Mouse (Mus musculus) mouse embryonic stem cell (cell line): ENCODE data around the gene Narfl.

Experiments used
- in situ Hi-C, 2 experiments: fragments of 300-500 bp; cut with MboI; formaldehyde crosslinking; loops; 1 replicate in 1 of 2; 3 replicates in 1 of 2; pipeline ENCODE4 v1.14.3; 2019 to 2020; ENCODE audit warnings: low sequenced_read_pairs in 2 of 2, low pct_unique_long_range_greater_than_20kb in 1 of 2, mixed read lengths in 1 of 2; ENCODE audit not compliant: unreplicated experiment in 1 of 2

The Narfl gene

DNA sequence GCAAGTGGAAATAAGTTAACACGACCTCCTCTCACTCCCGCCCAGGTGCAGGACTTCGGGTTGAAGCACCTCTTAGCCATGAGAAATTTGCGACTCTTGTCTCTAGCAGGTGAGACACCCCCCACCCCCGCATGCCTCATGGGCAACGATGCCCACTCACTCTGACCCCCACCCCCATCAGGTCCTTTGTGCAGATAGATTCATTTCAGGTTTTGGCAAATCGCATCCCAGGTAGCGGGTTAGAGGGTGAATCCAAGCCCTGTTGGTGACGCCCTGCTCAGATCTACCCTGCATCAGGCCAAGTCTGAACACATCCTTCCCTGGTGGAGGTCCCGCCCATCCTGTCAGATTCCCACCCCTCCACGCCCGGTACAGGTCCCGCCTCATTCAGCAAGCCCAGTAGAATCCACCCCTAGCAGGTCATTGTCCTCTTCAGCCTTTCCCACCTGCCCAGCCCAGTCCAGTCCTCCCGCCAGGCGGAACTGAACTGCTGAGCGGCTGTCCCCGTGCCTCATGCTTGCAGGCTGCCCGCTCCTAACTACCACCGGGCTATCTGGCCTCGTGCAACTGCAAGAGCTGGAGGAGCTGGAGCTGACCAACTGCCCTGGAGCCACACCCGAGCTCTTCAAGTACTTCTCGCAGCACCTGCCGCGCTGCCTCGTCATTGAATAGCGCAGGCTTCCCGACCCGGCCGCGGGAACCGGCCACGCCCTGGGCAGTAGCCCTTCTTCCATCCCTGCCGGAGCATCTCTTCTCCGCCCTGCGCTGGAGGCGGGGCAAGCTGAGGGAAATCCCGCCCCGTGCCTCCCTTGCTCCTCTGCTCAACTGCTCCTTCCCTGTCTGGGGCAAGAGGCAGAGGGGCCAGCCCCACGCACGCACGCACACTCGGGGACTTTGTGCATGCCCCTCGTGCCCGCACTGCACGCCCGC is 45.5 kb downstream of the Narfl start:
- in situ Hi-C loops = no loop called here

DNA sequence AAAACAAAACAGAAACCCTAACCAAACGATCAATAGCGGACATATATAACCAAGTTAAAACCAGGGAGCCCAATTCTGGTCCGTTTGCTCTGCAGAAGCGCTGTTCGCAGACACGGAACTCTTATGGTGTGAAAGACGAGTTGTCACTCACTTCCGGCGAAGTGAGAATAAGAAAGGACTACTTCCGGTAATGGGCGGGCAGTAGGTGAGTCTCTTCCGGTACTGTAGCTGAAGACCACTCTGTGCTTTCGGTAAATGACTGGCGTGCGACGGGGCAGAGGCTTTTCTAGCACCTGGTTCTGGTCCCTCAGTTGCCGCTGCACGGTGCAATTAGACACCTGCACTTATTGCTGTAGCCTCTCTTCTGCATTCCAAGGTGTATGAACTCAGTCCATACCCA is 49.9 kb downstream of the Narfl start, which contains the start of gene Wdr24:
Gene Wdr24 (plus strand): TSS at position 176 of the 400 bp plus-strand sequence.
- in situ Hi-C loops = no loop called here

DNA sequence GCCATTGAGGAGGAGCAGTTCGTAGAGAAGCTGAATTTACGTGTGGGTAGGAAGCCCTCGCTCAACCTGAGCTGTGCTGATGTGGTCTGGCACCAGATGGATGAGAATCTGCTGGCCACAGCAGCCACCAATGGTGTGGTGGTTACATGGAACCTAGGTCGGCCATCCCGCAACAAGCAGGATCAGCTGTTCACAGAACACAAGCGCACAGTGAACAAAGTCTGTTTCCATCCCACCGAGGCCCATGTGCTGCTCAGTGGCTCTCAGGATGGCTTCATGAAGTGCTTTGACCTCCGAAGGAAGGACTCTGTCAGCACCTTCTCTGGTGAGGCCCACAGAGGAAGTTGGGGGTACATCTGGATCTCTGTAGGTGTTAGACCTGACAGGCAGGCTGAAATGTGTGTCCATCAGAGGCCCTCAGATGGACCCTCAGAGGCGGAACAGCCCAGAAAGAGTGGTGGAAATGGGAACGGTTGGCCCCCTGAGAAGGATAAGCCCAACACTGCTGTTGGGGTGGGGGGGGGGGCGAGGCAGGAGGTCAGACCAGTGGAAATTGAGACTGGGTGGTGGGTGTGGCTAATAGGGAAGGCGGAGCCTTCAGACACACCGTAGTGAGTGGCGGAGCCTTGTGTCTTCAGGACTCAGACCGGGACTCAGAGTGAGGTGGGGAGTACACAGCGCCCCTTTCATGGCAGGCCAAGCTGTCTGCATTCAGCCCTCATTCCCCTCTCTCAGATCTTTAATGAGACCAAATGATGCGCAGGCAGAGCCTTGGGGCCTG is 51.0 kb downstream of the Narfl start:
- in situ Hi-C loops = no loop called here

DNA sequence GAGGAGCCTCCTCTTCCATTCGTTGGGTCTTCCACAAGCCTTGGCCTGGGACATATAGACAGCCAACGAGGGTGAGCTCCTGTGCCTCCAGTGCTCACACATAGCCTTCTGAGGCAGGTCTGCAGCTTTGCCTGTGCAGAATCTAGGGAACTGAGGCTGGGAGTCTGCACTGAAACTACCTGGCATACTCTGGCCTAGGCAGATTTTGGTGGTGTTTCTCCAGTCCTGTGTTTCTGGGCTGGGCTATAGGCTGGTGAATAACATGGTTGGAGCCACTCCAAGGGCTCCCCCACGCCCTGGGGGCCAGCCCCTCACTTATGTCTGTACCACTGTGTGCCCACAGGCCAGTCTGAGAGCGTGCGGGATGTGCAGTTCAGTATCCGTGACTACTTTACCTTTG is 51.7 kb downstream of the Narfl start:
- in situ Hi-C loops = no loop called here

DNA sequence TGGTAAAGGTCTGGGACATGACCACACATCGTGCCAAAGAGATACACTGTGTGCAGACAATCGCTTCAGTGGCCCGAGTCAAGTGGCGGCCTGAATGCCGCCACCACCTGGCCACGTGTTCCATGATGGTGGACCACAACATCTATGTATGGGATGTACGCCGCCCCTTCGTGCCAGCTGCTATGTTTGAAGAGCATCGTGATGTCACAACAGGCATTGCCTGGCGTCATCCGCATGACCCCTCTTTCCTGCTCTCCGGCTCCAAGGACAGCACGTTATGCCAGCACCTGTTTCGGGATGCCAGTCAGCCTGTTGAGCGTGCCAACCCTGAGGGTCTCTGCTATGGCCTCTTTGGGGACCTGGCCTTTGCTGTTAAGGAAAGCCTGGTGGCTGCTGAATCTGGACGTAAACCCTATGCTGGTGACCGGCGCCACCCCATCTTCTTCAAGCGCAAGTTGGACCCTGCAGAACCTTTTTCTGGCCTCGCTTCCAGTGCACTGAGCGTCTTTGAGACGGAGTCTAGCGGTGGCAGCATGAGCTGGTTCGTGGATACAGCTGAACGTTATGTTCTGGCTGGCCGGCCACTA is 52.5 kb downstream of the Narfl start:
- in situ Hi-C loops = no loop called here

DNA sequence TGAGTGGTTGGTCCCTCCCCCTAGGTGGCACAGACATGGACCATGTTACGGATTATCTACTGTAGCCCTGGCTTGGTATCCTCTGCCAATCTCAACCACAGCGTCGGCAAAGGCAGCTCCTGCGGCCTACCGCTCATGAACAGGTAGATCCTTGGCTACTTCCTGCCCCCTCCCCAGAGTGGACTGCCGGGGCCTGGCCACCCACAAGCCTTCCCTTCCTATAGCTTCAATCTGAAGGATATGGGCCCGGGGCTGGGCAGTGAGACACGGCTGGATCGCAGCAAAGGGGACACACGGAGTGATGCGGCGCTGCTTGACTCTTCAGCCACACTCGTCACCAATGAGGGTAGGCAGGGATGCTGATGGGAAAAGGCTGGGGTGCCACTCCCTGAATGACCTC is 53.4 kb downstream of the Narfl start:
- in situ Hi-C loops = no loop called here

DNA sequence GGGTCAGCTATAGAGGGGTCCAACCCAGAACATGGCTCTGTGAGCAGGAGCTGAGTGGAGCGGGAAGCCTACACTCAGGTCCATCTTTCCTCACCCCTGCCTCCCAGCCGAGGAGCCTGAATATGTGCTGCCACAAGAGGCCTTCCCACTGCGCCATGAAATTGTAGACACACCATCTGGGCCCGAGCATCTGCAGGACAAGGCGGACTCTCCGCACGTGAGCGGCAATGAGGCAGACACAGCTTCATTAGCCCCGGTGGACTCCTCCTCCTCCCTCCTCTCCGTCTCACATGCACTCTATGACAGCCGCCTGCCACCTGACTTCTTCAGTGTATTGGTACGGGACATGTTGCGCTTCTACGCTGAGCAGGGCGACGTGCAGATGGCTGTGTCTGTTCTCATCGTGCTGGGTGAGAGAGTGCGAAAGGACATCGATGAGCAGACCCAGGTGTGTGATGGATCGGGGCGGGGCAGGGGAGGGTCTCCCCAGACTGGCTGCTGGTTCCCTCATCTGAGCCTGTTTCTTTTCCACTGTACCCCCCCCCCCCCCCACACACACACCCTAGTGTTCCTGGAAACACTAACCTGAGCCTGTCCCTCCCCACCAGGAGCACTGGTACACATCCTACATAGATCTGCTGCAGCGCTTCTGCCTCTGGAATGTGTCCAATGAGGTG is 54.1 kb downstream of the Narfl start:
- in situ Hi-C loops = no loop called here

DNA sequence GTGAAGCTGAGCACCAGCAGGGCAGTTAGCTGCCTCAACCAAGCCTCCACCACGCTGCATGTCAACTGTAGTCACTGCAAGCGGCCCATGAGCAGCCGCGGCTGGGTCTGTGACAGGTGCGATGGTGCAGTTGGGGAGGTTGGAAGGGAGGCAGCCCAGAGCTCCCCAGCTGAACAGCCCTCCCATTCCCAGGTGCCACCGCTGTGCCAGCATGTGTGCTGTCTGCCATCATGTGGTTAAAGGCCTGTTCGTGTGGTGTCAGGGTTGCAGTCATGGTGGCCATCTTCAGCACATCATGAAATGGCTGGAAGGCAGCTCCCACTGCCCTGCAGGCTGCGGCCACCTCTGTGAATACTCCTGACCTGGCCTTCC is 54.6 kb downstream of the Narfl start:
- in situ Hi-C loops = no loop called here

DNA sequence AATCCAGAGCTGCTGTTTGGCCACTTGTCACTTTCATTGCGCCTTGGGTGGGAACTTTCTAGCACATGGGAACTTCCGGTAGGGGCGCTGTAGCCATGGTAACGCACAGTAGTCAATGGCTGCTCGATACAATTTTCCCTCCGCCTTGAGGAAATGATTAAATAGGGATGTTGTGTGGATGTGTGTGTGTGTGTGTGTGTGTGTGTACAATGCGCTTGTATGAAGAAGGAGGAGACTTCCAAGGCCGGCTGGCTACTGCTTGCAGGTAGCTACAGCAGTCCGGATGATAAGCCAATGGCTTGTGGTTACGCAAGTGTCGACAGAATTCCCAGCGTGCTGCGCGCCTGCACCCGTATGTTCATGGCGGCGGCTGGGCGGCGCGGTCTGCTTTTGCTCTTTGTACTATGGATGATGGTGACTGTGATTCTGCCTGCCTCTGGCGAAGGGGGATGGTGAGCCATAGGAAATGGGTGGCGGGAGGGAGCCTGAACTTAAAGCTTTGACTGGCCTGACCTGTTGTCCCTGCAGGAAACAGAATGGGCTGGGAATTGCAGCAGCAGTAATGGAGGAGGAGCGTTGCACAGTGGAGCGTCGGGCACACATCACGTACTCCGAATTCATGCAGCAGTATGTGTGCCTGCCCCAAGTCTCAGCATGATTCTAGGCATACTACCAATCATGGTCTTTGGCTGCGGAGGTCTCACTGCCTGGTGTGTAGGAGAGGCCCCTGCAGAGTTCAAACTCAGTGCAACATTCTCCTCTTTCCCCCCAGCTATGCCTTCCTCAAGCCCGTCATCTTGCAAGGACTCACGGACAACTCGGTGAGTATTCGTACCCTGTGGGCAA is 55.4 kb downstream of the Narfl start, which contains the start of gene Jmjd8:
Gene Jmjd8 (plus strand): TSS at position 156 of the 846 bp plus-strand sequence.
- in situ Hi-C loops = no loop called here

DNA sequence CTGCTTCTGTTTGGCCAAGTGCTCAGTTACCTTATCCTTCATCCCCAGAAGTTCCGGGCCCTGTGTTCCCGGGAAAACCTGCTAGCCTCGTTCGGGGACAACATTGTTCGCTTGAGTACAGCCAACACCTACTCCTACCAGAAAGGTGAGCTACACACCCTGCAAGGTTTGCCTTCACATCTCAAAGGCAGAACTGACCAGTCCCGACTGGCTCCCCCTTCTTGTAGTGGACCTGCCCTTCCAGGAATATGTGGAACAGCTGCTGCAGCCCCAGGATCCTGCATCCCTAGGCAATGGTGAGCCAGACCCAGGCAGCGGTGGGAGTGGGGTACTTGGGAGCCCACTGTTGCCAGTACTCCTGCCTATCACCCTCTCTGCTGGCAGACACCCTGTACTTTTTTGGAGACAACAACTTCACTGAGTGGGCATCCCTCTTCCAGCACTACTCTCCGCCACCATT is 56.0 kb downstream of the Narfl start:
- in situ Hi-C loops = no loop called here

DNA sequence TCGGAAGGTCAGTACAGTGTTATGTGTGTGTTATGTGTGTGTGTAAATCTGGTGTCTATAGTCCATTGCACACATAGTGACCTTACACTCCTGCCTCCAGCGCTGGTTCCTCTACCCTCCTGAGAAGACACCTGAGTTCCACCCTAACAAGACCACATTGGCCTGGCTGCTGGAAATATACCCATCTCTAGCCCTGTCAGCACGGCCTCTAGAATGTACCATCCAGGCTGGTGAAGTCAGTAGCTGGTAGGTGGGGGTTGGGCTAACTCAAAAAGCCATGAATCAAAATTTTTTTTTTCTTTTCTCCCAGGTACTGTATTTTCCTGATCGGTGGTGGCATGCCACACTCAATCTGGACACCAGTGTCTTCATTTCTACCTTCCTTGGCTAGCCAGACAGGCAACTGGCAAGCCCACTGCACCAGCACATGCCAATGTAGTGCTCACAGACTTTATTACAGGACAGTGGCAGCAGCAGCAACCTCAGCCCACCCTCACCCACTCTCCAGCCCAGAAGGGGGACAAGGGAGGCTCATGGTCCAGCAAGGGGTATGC is 56.7 kb downstream of the Narfl start:
- in situ Hi-C loops = no loop called here

DNA sequence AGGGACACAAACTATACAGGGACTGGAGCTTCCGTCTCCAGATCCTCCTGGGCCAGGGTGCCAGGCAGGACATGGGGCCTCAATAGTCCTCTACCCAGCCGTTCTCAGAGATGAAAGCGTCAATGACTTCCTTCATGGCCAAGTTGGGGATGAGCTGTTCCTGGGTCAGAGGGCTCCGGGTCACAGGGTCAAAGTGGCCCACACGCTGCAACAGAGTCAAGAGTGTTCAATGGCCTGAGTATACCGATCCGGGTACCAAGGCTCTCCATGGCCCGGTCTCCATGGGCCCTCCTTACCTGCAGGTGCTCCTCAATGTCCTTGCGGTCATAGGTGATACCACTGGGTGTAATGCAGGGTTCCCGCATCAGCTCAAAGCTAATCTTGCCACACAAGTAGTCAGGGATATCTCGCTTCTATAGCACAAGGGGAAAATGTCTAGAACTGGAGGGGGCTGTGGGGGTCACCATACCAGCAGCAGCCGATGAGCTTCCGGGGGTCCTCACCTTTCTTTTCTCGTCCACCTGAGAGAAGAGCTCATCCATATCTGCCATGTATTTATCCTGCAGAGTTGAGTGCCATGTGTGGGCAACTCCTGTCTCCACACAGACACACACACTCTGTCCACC is 57.3 kb downstream of the Narfl start:
- in situ Hi-C loops = no loop called here

DNA sequence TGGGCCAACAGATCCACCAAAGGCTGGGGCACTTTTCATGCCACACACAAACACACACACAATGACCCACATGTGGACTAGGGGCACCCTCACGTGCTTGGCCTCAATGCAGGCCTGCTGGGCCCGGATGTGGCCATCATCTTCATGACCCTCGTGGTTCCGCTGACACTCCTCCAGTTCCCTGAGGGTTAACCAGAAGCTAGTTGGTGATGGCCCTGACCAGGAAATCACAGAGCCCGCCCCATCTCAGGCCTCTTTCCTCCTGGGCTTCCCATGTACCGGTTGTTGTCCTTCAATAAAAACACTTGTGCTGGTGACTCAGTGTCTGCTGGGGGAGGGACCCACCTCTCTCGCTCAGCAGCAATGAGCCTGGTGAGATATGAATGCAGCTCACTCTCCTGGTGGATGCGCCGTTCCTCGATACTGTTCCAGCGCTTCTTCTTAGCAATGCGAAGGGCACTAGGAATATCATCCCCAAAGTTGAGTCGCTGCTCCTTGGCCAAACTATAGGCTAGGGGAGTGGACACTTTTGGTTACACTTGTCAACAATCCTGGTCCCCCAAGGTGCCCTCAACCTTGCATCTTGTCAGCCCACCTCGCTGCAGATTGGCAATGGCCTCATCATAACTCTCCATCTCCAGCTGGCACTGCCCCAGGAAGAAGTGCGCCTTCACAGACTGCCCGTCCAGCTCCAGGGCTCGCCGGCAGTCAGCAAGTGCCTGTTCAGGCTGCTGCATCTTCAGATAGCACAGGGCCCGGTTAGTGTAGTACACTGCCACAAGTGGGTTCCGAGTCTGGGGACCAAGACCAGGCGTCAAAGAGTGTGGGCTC is 58.1 kb downstream of the Narfl start:
- in situ Hi-C loops = no loop called here

DNA sequence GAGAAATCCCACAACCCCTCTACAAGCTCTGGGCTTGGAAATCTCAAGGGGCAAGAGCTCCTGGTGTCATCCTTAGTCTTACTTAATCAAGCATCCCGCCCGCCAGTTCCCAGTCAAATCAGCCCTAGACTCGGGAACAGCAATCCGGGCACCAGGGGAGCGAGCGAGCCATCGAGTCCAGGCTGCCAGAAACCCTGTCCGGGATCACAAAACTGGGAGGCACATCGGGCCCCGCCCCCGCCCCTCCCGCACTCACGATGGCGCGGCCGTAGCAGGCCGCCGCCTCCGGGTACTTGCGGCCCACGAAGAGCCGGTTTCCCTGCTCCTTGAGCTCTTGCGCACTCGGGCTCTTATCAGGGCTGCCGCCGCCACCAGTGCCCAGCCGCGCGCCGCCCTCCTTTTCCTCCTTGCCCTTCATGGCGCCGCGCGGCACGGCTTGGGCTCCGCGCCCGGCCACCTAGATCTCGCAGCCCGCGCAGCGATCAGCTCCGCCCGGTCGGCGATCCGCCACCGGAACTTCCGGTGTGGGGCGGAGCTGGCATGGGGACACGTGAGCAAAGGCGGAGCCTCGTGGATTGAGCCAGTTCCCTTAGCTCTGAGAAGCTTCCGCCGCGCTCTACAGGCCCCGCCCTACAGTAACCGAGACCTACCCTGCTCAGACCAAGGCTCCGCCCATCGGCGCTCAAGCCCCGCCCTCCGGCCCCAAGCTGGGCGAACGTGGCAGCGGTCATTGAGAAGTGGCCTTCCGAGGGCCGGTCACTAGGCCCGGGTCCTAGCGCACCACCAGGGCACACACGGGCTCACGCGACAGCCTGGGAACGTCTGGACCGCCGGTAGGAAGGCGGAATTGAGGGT is 59.1 kb downstream of the Narfl start:
- in situ Hi-C loops = no loop called here
